Mouse (Mus musculus) limb, embryonic 11.5 days (tissue): ENCODE results near the gene Mapk1. TPM values are rescaled to one million over a fixed set of nuclear protein-coding genes. Genes with fewer than 3 reads are reported as not detected.

ENCODE experiments used
- ATAC-seq: fragments of 200-750 bp; cut with Nextera tagmentation; 2 replicates; pipeline ENCODE4 v1.8.0; 2017; ENCODE audit warnings: low read depth; ENCODE audit not compliant: insufficient number of reproducible peaks, low FRiP score, low TSS enrichment
- DNase-seq: peaks from one replicate; pipeline ENCODE4 v3.0.0-alpha.2; 2015; ENCODE audit warnings: low spot score
- H3K27ac ChIP-seq: fragments of 300-500 bp; sonication (generic); replicated peaks from 2 replicates; pipeline ENCODE4 v1.5.1; 2014; ENCODE audit warnings: low read depth, mild to moderate bottlenecking, low read length
- H3K27me3 ChIP-seq: fragments of 300-500 bp; sonication (generic); 2 replicates; pipeline ENCODE4 v1.6.1; 2014; ENCODE audit warnings: mild to moderate bottlenecking, low read length, mixed read lengths; ENCODE audit not compliant: control insufficient read depth, insufficient read depth
- H3K36me3 ChIP-seq: fragments of 300-500 bp; sonication (generic); 2 replicates; pipeline ENCODE4 v1.6.1; 2014; ENCODE audit warnings: mild to moderate bottlenecking, low read length, moderate library complexity, mixed read lengths; ENCODE audit not compliant: control insufficient read depth, insufficient read depth
- H3K4me1 ChIP-seq: fragments of 300-500 bp; sonication (generic); 2 replicates; pipeline ENCODE4 v1.6.1; 2014; ENCODE audit warnings: low read length, mixed read lengths; ENCODE audit not compliant: control insufficient read depth, insufficient read depth
- H3K4me2 ChIP-seq: fragments of 300-500 bp; sonication (generic); 2 replicates; pipeline ENCODE4 v1.6.1; 2014; ENCODE audit warnings: low read depth, mild to moderate bottlenecking, moderate library complexity; ENCODE audit not compliant: severe bottlenecking
- H3K4me3 ChIP-seq: fragments of 300-500 bp; sonication (generic); 2 replicates; pipeline ENCODE4 v1.5.1; 2014; ENCODE audit warnings: low read depth, low read length
- H3K9ac ChIP-seq: fragments of 300-500 bp; sonication (generic); 2 replicates; pipeline ENCODE4 v1.6.1; 2014; ENCODE audit warnings: mild to moderate bottlenecking, low read length
- H3K9me3 ChIP-seq: fragments of 300-500 bp; sonication (generic); 2 replicates; pipeline ENCODE4 v1.6.1; 2016; ENCODE audit warnings: low read length; ENCODE audit not compliant: control insufficient read depth
- WGBS: fragments of 180-500 bp; shearing (Covaris S2); extraction: QIAGEN DNeasy Blood & Tissue Kit; methylation state at CpG from one replicate; pipeline ENCODE4 v1.1.7; 2014; 5-methylcytosine and 5-hydroxymethylcytosine counted together
- polyA plus RNA-seq: library from polyadenylated mRNA; unstranded; fragments of >200 nt; fragmentation: Nextera tagmentation; extraction: Ambion mirVana; gene quantifications from 2 replicates; pipeline ENCODE4 v1.2.1, GENCODE M21; 2014

Mapk1 gene
- polyA plus RNA-seq, 1 experiment from 2014 or later, result 172 TPM

DNA sequence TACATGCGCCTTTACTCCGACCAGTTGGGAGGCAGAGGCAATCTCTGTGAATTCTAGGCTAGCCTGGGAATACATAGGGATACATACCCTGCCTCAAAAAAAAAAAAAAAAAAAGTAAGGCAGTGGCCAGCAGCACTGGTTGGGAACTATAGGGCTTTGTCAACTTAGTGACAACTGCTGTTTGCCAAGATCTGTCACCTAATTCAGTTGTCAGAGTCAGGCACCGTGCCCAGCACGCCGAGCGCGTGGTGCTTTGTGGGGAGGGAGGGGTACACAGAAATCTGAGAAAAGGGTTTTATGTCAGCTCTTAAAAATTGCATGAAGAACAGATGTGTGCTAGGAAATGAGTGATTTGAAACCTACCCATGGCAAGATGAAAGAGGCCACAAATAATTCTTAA lies 94.9 kb downstream of the Mapk1 start:
- Histone ChIP-seq H3K36me3 (peaks cover 23% of the 10 kb centered on the region), H3K27ac (no peak overlapping the region), H3K4me1 (no peaks in the 10 kb centered on the region), H3K4me3 (no peak overlapping the region), H3K4me2 (no peak overlapping the region), H3K9me3 (peaks cover 8% of the 10 kb centered on the region; the same call in 1 of the 2 replicates), H3K9ac (no peak overlapping the region), H3K27me3 (no peaks in the 10 kb centered on the region)
- WGBS, result 85% methylated on average over 7 of the region's 7 CpGs
- no peak for ATAC-seq
- DNase-seq, result no peak

DNA sequence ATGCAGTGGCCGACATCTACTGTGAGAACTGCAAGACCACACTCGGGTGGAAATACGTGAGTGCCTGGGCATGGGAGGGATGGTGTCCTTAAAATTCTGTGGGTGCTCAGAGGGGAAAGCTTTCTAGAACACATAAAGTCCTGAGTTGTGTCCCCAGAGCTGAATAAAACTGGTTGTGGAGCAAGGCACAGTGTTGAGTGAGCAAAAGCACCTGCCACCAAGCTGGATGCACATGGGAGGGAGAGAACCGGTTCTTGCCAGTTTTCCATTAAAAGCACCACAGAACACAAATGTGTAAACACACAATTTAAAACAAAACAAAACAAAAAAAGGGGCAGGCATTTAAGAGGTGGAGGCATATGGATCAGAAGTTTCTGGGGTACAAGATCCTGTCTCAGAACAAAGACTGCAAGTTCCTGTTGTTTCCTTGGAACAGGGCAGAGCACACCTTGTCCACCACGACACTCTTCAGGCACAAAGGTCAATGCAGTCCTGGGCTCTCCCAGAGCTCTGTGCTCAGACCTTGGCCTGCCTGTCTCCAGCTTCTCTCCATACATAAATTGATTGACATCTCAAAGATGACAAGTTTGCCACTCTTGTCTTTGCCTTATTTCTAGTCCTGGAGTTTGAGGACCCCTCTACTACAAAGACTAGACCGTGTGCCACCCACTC lies 99.1 kb downstream of the Mapk1 start:
- H3K27me3 ChIP-seq, result no peaks in the 10 kb centered on the region
- no peak for ATAC-seq
- H3K4me1 ChIP-seq, result no peaks in the 10 kb centered on the region
- H3K9ac ChIP-seq, result no peak overlapping the region
- H3K27ac ChIP-seq, result no peak overlapping the region
- H3K36me3 ChIP-seq, result peaks cover 14% of the 10 kb centered on the region
- no peaks in the 10 kb centered on the region for H3K9me3 ChIP-seq
- 92% methylated on average over 6 of the region's 6 CpGs for WGBS
- no peak for DNase-seq
- H3K4me2 ChIP-seq, result no peak overlapping the region
- H3K4me3 ChIP-seq, result no peak overlapping the region

DNA sequence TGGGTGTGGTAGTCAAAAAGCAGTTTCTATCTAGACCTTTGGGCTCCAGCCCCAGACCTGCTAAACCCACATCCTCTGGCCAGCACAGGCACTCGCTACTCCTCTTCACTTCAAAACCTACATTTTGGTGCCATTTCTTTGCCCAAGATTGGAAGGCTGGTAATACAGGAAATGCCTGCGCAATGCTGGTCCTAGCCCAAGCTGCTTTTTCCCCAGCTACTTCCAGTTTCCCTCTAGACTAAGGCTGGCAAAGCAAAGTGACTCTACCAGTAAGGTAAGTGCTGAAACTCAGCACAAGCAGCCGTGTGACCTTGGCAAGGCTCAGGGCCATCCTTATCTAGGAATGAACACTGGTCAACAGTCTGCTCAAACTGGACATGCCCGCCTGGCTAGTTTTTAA lies 102.5 kb downstream of the Mapk1 start:
- no peak overlapping the region for H3K4me3 ChIP-seq
- WGBS, result 89% methylated on average over 4 of the region's 4 CpGs
- no peaks in the 10 kb centered on the region for H3K4me1 ChIP-seq
- H3K27ac ChIP-seq, result no peak overlapping the region
- H3K4me2 ChIP-seq, result no peak overlapping the region
- H3K36me3 ChIP-seq, result peaks cover 26% of the 10 kb centered on the region
- H3K9me3 ChIP-seq, result no peaks in the 10 kb centered on the region
- ATAC-seq, result no peak
- no peak overlapping the region for H3K9ac ChIP-seq
- DNase-seq, result no peak
- H3K27me3 ChIP-seq, result no peaks in the 10 kb centered on the region

DNA sequence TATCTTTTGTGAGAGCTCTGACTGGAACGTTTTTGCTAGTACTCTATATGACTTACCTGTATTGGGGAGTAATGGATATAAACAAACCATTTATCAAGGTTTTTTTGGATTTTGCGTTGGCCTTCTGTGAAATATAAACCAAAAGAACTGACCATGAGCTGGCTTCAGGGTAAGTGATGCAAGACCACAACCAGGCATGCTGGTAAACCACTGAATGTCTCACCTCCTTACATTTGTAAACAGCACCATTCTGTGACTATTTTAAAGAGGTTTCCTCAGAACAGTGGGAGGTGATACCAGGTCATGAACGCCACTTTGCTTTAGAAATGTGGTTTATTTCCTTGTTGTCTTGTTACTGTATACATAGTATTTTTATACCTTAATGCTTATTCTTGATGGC lies 103.1 kb downstream of the Mapk1 start:
- Histone ChIP-seq H3K9ac (no peak overlapping the region), H3K4me2 (no peak overlapping the region), H3K4me1 (no peaks in the 10 kb centered on the region), H3K27me3 (no peaks in the 10 kb centered on the region), H3K27ac (no peak overlapping the region), H3K9me3 (no peaks in the 10 kb centered on the region), H3K4me3 (no peak overlapping the region), H3K36me3 (peaks cover 29% of the 10 kb centered on the region)
- ATAC-seq, result no peak
- 93% methylated on average over 3 of the region's 3 CpGs for WGBS
- no peak for DNase-seq

DNA sequence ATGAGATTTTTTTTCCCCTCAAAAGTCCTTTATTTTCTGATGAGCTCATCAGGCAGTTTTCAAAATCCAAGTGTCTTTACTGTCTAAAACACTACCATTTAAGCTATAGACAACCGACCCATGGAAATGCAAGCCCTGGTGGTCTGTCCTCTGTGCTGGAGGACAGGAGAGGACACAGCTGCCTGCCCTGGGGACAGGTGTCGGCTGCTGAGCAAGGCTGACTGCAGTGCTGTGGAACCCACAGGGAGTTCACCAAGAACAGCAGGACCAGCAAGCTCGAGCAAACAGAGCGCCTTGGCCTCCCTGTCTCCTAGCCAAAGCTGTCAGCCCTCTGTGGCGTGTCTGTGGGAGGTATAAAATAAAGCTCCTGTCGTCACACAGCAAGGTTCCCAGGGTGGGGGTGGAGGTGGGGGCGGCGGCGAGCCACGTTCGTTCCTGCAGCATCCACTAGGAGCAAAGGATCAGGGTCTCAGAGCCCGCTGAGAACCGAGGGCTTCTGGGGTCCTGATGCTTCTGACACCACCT lies 103.5 kb downstream of the Mapk1 start:
- Histone ChIP-seq H3K4me2 (no peak overlapping the region), H3K36me3 (peaks cover 31% of the 10 kb centered on the region), H3K9ac (no peak overlapping the region), H3K27me3 (no peaks in the 10 kb centered on the region), H3K4me3 (no peak overlapping the region), H3K9me3 (no peaks in the 10 kb centered on the region), H3K27ac (no peak overlapping the region), H3K4me1 (no peaks in the 10 kb centered on the region)
- ATAC-seq (no peak), DNase-seq (no peak)
- 82% methylated on average over 13 of the region's 13 CpGs for WGBS

DNA sequence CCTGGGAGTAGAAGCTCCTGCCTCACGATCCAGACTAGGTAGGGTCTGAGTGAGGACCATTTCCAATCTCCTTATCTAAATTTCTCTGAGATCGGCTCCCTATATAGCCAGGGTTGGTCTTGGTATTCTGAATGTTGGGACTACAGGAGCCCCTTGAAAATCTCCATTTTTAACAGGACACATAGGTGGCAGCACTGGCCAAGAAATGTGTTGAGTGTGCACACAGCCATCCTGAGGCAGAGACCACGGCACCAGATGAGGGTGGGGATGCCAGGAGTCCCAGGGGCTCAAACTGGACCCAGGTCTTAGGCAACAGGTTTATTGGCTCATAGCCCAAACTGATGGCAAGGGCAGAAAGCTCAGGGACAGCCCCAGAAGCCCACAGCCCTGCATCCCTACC lies 105.2 kb downstream of the Mapk1 start:
- Histone ChIP-seq H3K4me2 (no peak overlapping the region), H3K27ac (no peak overlapping the region), H3K4me1 (no peaks in the 10 kb centered on the region), H3K36me3 (peaks cover 36% of the 10 kb centered on the region), H3K9me3 (no peaks in the 10 kb centered on the region), H3K4me3 (no peak overlapping the region), H3K9ac (no peak overlapping the region), H3K27me3 (no peaks in the 10 kb centered on the region)
- ATAC-seq (no peak), DNase-seq (no peak)
- 77% methylated on average over 3 of the region's 3 CpGs for WGBS

DNA sequence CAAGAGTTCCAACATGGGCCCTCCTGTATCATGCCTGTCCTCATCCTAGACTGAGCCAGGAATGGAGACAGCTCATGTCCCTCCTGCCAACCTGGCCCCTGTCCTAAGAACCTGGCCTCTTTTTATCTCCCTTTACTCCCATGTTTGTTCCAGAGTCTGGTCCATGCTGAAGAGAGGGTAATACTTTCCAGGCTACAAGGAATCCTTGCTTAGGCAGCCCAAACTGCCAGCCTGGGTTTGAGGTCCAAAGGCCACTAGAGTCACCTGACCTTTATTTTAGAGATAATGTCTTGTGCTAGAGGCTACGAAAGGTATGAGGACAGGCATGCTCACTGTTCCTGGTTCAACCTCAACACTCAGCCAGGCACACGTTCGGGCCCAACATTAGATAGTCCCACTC lies 113.8 kb downstream of the Mapk1 start:
- Histone ChIP-seq H3K27ac (no peak overlapping the region), H3K9ac (no peak overlapping the region), H3K4me2 (no peak overlapping the region), H3K9me3 (no peaks in the 10 kb centered on the region), H3K27me3 (no peaks in the 10 kb centered on the region), H3K36me3 (peaks cover 39% of the 10 kb centered on the region), H3K4me3 (no peak overlapping the region), H3K4me1 (no peaks in the 10 kb centered on the region)
- ATAC-seq (no peak), DNase-seq (no peak)
- whole genome bisulfite sequencing, result 96% methylated on average over 3 of the region's 3 CpGs
